Mouse (Mus musculus) urinary bladder, postnatal 14 days (tissue): ENCODE data around the gene Hspa1b.
"Not testable (repeated sequence)": the region's sequence is repeated elsewhere in the genome, so short reads cannot be mapped to it uniquely, and the experiment has no call there.

Experiments
- DNase-seq: peaks from one replicate; pipeline ENCODE4 v3.0.0; 2021; ENCODE audit warnings: low spot score

Hspa1b gene

DNA sequence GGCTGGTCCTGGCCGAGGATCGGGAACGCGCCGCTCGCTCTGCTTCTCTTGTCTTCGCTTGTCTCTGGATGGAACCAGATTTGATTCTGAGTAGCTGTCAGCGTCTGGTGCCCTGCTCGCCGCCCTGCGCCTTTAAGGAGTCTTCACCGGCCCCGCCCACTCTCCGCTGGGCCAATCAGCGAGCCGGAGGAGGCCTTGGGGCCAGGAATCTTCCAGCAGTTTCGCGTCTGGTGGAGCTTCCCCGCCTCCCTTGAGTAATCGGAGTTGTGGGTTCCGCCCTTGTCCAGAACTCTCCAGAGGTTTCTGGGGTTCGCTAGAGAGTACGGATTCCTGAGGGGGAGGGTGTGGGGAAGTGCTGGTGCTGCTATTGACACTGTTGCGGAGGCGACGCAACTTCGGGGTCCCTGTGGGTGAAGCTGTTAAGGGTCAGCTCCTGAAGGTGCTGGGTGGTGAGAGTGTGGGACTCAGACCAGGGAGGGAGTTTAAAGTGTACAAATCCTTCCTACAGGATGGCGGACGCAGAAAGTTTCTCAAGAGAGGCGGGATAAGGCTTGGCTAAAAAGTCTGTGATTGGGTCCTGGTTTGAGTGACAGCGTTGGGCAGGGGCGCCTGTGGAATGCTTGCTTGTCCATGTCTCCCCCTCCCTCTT is at the start of gene Hspa1b:
Gene Hspa1b (minus strand): TSS at position 109 of the 649 bp plus-strand sequence.
- peak; percentile 85 for DNase-seq

DNA sequence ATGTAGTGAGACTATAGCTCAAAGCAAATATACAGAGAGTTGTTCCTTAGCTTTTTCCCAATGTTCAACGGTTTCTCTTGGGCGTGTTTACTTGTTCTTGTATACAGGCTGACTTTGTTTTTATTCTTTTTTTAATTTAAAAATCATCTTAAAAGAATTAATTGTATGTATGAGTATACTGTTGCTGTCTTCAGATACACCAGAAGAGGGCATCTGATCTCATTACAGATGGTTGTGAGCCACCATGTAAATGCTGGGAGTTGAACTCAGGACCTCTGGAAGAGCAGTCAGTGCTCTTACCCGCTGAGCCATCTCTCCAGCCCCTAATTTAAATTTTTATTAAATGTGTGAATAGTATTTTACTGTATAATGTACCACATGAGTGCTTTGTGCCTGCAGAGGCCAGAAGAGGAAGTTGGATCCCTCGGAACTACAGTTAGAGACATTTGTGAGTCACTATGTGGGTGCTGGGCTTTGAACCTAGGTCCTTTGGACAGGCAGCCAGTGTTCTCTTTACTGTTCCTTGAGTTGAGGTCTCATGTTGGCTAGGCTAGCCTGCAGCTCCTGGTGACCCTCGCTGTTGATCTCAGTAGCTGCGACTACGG is 48.5 kb upstream of the Hspa1b start:
- no peak for DNase-seq

DNA sequence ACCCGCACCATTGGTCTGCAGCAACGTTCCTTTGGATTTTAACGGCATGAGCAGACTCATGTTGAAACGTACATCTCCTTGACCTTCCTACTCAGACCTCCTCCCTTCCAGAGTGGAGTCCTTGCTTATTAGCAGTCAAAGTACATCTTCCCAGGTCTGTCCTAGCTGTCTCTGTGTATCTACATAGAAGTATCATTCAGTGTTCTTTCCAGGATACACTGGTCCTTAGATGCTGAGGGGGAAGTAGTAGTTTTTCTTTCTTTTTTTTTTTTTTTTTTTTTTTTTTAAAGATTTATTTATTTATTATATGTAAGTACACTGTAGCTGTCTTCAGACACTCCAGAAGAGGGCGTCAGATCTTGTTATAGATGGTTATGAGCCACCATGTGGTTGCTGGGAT is 46.9 kb upstream of the Hspa1b start:
- not testable (repeated sequence) for DNase-seq

DNA sequence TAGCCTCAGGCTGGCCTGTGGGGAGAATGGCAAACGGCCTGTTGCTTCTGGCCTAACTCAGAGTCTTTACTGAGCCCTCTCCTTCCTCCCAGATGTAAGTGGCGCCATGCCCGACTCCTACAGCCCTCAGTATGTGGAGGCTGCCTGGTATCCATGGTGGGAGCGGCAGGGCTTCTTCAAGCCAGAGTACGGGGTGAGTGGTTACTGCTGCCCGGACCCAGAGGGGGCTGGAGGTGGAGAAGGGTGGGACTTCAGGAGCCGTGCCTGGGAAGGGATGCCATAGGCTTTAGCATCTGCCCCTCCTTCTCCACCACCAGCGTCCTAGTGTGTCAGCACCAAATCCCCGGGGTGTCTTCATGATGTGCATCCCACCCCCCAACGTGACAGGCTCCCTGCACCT is 46.1 kb upstream of the Hspa1b start:
- DNase-seq, result no peak

DNA sequence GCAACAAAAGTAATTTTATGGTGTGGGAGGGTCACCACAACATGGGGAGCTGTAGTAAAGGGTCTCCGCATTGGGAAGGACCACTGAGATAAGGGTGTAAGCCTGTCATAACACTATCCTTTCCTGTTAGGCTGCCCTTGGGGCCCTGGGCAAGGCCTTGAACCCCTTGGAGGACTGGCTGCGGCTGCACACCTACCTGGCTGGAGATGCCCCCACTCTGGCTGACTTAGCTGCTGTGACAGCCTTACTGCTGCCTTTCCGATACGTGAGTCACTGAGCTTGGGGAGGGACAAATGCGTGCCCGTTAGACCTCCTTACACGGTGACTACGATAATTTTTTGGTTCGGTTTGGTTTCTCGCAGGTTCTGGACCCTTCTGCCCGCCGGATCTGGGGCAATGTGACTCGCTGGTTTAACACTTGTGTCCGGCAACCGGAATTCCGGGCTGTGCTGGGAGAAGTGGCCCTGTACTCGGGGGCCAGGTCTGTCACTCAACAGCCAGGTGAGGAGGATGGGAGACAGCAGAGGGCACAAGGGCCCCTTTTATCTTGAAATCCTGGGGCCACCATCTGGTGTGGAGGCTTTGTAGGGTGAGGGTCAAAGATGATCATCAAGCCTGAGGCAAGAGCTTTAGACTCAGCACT is 45.2 kb upstream of the Hspa1b start:
- DNase-seq, result no peak

DNA sequence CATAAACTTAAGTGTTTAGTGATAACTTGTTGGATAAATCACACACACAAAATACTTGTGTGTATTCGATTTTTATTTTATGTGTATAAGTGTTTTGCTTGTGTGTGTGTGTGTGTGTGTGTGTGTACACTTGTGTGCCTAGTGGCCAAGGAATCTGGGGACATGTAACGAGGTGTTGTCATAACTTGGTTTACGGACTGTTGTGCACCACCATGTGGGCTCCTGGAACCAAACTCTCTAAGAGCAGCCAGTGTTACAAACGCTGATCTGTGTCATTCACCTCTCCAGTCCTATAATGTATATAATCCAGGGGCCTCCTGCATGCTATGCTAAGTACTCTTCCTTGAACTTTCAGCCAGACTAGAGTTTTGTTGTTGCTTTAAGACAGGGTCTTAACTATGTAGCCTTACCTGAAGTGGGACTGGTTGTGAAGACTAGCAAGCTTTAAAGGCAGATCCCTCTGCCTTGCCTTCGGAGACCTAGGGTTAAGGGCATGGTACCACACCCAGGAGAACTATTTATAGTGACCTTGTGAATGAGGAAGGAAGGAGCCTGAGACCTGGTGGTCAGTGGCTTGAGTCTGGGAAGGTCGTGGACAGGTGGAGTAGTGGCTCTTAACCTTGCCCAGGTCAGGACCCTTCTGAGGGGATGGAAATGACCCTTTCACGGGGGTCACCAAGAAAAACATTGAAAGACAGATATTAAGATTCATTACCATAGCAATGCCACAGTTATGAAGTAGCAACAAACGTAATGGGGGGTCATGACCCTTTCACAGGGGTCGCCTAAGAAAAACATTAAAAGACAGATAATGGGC is 44.2 kb upstream of the Hspa1b start:
- DNase-seq, result no peak

DNA sequence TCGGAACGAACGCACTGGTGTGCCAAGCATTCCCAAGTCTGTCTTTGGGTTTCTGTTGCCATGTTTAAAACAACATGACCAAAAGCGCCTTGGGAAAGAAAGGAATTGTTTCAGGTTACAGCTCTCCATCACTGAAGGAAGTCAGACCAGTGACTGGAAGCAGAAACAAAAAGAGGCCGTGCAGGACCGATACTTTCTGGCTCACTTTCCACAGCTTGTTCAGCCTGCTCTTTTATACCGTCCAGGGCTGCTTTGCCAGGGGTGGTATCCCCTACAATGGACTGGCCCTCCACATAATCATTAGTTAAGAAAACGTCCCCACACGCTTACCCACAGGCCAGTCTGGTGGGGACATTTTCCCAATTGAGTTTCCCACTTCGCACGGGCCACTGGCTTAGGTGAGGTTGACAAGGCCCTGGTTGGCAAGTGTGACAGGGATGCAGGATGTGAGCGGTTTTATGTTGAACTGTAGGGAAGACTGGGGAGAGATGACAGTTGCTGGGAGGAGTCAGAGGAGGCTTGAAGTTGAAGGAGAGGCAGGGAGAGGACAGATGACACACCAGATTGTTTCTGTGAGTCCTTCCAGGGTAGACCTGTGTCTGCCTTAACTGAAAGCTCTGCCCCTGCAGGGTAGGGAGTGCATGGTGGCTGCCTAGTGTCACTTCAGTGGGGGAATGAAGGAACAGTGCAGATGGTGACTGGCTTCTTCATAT is 43.3 kb upstream of the Hspa1b start:
- no peak for DNase-seq

DNA sequence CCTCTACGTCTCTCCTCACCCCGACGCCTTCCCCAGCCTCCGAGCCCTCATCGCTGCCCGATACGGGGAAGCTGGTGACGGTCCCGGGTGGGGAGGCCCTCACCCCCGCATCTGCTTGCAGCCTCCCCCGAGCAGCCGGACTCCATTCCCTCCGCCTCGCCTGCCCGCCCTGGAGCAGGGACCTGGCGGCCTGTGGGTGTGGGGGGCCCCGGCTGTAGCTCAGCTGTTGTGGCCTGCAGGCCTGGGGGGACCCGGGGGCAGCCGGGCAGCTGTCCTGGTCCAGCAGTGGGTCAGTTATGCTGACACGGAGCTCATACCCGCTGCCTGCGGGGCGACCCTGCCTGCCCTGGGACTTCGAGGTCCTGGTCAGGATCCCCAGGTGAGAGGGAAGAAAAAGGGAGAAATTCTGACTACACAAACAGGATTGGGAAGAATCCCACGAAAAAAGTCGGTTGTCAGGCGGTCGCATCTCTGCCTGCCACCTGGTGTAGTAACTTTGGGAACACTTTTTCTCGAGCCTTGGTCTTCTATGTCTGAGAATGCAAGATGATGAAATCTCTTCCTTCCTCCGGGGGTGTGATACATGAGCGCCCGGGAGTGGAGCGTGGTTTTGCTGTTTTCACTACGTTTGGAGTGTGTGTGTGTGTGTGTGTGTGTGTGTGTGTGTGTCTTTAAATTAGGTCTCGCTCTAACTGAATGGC is 42.6 kb upstream of the Hspa1b start:
- DNase-seq, result no peak

DNA sequence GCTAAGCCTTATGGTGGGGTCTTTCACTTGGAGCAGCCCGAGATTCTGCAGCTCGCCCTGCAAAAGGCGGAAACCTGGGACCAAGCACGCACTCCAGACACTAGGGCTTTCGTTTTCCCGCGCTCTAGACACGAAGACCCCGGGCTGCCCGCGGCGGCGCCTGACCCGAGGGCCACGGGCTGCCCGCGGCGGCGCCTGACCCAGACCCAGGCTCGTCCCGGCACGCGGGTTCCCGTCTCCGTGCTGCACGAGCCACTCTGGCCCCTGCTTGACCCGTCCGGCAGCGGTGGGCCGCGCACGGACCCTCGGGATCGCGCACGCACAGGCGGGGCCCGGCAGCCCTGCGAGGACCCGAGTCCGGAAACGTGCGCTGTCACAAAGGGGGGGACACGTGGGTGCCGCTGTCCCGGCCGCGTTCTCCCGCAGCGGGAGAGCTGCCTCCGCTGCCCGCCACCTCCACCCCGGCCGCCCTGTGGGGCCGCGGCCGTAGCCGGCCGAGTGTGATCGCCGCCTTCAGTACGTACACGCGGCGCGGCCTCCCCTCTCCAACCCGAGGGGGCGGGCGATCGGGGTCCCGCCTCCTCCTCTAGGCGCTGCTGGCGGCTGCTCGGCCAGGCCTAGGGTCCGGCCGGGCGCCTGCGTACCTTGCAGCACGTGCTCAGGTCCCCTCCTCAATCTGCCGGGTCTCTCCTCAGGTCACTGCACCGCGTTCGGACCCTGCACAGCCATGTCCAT is 41.8 kb upstream of the Hspa1b start, which contains the start of gene Vars:
Gene Vars (plus strand): TSS at position 271 of the 735 bp plus-strand sequence.
- DNase-seq, result peak; percentile 85

DNA sequence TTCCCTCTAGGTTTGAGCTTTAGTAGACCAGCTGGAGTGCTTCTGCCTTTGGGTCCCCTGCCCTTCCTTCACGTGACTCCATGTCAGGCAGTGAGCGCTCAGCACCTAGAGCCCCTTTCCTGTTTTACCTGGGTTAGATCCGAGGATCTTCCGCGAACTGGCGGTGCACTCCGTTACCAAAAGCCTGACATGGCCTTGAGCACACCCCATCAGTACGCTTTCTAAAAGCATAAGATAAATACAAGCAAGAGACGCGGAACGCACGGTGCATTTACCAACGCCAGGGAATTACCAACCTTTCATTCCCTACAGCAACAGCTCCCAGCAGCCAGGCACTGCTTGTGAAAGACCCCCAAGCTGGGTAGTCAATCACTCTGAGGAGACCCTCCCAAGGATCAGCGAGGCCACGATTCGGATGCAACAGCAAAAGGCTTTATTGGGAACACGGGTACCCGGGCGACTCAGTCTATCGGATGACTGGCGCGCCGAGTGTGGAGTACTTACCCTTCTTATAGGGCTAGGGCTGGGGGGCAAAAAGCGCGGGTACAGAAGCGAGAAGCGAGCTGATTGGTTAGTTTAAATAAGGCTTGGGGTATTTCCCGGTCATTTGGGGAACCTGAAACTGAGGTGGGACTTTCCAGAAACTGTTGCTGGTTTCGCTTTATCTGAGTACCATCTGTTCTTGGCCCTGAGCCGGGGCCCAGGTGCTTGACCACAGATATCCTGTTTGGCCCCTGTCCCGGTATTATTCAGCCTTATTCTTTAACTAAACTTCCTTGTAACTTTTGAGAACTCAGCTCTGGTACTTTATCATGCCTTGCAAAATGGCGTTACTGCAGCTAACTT is 41.1 kb upstream of the Hspa1b start:
- DNase-seq, result not testable (repeated sequence)

DNA sequence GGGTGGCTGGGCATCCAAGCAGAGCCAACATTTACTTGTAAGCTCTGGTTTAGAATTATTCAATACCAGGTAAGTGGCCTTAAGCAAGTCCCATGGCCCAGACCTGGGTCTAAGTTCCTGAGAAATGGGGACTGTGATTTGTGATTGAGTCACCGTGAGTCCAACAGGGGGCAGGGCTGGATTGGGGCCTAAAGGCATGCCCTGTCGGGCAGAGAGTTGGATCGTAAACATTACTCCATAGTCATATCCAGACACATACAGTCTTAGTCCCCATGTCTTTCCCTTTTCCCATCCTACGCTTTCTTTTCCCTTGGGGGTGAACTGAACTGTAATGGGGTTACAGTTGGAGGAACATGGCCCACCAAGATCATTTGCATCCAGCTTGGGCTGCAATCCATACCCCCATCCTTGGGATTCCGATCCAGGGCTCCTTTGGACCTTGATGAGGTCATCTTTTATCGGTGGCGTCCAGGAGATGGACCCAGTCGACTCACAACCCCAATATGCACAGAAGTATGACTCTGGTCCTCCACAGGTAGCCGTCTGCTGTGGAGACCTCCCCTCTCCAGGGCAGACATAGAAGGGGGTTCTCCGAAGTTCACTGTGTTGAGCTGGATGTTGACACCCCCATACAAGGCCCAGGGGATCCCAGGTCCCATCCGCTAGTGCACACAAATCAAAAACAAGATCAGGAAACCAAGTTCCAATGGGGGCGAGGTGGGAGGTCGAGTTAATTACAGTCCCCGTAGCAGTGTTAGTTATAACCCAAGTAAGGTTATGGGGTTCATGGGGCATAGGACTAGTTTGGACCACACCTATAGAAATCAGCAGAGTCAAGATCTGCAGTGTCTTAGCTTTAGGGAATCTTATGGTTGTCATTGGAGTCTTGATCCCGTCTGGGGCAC is 39.7 kb upstream of the Hspa1b start:
- no peak for DNase-seq

DNA sequence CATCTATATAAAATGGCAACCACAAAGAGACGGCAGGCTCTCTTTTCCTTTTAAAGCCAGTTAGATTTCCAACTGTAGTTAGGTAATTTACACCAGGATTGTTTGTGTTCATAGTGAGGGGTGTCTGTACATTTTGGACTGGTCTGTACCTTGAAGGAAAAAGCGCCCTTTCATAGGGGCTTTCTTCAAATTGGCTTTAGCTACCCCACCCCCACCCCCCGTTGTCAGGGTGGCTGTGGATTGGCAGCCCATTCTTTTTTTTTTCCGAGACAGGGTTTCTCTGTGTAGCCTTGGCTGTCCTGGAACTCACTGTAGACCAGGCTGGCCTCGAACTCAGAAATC is 38.1 kb upstream of the Hspa1b start:
- no peak for DNase-seq

DNA sequence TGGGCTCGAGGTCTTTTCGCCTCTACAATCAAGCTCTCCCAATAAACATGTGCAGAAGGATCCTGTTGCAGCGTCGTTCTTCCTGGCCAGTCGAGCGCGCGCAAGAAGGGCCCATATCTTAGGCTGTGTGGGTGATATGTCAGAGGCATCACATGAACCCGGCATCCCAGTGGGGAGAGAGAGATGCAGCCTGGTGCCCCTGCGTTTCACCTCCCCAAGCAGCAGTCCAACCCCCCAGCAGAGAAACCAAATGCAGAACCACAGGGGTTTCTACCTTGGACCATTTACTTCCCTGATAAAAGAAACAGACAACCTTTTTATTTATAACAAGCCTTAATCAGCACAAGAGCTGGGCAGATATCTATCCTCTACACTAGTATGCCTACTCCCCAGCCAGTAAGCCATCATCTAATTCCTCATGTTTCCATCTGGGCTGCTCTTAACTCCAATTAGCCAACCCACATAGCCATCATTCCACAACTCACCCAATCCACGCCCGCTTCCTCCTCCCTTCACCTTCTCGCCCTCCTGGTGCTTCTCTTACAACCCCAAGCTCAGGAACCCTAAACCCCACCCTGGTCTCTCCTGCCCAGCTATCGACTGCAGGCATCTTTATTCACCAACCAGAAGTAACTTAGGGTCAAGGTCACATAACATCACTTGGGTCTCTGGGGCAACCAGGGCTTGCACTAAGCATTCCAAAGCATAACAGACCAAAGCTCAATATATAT is 37.5 kb upstream of the Hspa1b start:
- no peak for DNase-seq

DNA sequence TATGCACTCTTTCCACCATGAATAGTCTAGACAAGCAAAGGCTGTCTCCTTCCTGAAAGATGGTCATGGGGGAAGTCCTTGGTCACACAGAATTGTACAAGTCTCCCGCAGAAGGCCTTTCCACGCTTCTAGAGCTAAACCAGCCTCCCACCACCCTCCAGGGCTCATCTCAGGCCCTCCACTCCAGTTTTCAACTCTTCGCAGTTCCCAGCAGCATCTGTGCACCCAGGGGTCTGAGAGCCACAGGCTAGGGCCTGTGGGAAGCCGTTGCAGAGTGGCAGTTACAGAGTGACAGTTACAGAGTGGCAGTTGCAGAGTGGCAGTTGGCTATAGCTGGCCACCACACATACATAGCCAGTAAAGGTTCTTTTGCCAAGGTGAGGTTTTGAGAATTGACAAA is 36.9 kb upstream of the Hspa1b start:
- not testable (repeated sequence) for DNase-seq

DNA sequence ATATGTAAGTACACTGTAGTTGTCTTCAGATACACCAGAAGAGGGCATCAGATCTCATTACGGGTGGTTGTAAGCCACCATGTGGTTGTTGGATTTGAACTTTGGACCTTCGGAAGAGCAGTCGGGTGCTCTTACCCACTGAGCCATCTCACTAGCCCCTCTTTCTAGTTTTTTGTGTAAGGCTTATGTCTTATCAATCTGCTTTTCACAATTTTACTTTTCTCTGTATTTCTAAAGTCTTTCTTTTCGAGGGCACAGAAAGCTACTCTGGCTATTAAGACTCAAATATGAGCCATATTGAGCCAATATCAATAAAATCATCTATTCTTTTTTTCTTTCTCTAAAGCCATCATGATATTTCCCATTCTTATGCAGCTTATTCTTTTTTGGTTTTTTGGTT is 36.2 kb upstream of the Hspa1b start:
- not testable (repeated sequence) for DNase-seq

DNA sequence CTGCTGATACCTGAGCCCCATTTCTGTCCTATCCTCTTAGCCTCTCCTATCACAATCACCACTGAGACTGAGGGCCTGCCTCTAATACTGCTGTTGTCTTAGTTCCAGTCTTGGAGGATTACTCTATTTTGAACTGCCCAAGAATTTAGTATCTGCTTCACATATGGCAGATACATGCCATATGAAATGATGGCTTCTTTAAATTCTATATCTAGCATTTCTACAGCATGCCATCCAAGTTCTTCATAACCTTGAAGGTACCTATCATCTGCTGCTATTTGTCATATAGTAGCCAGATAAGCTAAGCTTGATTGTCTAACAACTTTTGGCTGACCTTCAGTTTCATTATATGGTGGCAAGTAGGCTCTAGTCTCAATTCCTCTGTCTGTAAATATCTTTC is 35.7 kb upstream of the Hspa1b start:
- no peak for DNase-seq

DNA sequence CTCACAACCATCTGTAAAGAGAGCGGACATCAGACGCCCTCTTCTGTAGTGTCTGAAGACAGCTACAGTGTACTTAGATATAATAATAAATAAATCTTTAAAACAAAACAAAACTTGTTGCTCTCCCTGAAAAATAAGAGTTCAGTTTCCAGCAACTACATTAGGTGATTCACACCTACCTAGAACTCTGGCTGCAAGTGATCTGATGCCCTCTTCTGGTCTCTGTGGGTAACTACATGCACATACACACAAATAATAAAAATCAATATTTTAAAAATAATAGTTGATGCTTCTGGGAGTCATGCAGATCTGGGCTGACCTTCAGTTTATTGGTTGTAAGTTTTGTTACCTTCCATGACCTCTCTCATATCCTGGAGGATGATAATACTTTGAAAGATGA is 25.2 kb upstream of the Hspa1b start:
- DNase-seq, result no peak

DNA sequence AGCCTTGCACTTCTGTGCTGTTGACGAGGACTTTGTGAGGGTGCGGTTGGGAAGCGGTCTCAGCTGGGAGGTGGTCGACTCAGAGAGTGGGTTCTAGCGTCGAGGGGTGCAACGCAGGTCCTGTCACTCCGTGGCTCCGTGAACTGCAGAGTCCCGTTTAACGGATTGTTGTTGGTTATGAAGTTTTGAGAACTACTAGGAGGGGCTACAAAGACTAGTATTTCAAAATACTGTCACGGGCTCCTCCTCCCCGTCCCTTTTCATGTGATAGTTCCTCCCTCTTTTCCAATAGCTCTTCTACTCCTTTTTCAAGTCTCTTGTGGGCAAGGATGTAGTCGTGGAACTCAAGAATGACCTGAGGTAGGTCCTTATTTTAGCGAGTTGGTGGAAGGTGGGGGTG is 23.3 kb upstream of the Hspa1b start:
- no peak for DNase-seq
